Mouse (Mus musculus) liver, adult 2 months (tissue): ENCODE measurements around the gene Ehd1.

ENCODE experiments used
- CTCF ChIP-seq: fragments of 200-500 bp; IDR thresholded peaks from 2 replicates; pipeline ENCODE4 v1.5.1; 2011; ENCODE audit warnings: low read depth, low read length, control low read depth
- POLR2A ChIP-seq: fragments of 200-500 bp; IDR thresholded peaks from 2 replicates; pipeline ENCODE4 v1.6.1; 2011; ENCODE audit warnings: low read length, control low read depth; ENCODE audit not compliant: insufficient read depth; ENCODE audit errors: extremely low read depth

- TF ChIP-seq POLR2A (no peak), CTCF (no peak)
Measured at GRCm38 (mm10) chr19:6285632-6286433, 9.3 kb downstream of the Ehd1 start.
